Mouse (Mus musculus): ENCODE results near the gene Mapre1. TPM values are rescaled to one million over a fixed set of nuclear protein-coding genes. Genes with fewer than 3 reads are reported as not detected.
"Not testable (repeated sequence)": the region's sequence is repeated elsewhere in the genome, so short reads cannot be mapped to it uniquely, and the experiment has no call there.

The Mapre1 gene
- polyA plus RNA-seq (2016; fragmentation: Nextera tagmentation; extraction: Ambion mirVana): 369 and 427 TPM in 2 replicates

- WGBS: 11% methylated on average over 58 of the region's 58 CpGs
- H3K27ac ChIP-seq: peak within 1 kb of the TSS; percentile 95
Measured at GRCm38 (mm10) chr2:153740500-153741436, at the start of gene Mapre1. Mapre1 (plus strand) TSS chr2:153741274.

GRCm38 (mm10) chr2:153693413-153693812, 47.7 kb upstream of the Mapre1 start:
- ATAC-seq (ENCODE audit: low FRiP score); H3K9ac ChIP-seq; H3K4me3 ChIP-seq; H3K36me3 ChIP-seq; H3K27ac ChIP-seq; H3K27me3 ChIP-seq; H3K4me2 ChIP-seq (replicated peaks); H3K4me1 ChIP-seq; H3K9me3 ChIP-seq (replicated peaks): not testable (repeated sequence)
- WGBS: 89% methylated on average over 7 of the region's 7 CpGs

More at GRCm38 (mm10) chr2:153740500-153741436, at the start of gene Mapre1:
- no peaks in the 10 kb centered on the region for H3K27me3 ChIP-seq
- ATAC-seq (ENCODE audit: low FRiP score): peak; percentile 97
- peak within 1 kb of the TSS; percentile 85 for H3K9ac ChIP-seq
- peaks cover 32% of the 10 kb centered on the region for H3K4me1 ChIP-seq
- no peaks in the 10 kb centered on the region for H3K36me3 ChIP-seq
- peak within 1 kb of the TSS; percentile 80 for H3K4me2 ChIP-seq (replicated peaks)
- H3K4me3 ChIP-seq: peak within 1 kb of the TSS; percentile 63
- no peaks in the 10 kb centered on the region for H3K9me3 ChIP-seq (replicated peaks)

GRCm38 (mm10) chr2:153694462-153695085, 46.5 kb upstream of the Mapre1 start:
- ATAC-seq (ENCODE audit: low FRiP score): no peak
- H3K9me3 ChIP-seq (replicated peaks): no peaks in the 10 kb centered on the region
- no peaks in the 10 kb centered on the region for H3K36me3 ChIP-seq
- 63% methylated on average over 19 of the region's 19 CpGs for WGBS
- H3K27ac ChIP-seq: no peak overlapping the region
- no peaks in the 10 kb centered on the region for H3K4me1 ChIP-seq
- H3K4me3 ChIP-seq: no peak overlapping the region
- no peak overlapping the region for H3K9ac ChIP-seq
- no peak overlapping the region for H3K4me2 ChIP-seq (replicated peaks)
- H3K27me3 ChIP-seq: no peaks in the 10 kb centered on the region

- no peaks in the 10 kb centered on the region for H3K4me1 ChIP-seq
- no peaks in the 10 kb centered on the region for H3K27me3 ChIP-seq
- no peaks in the 10 kb centered on the region for H3K9me3 ChIP-seq (replicated peaks)
- no peaks in the 10 kb centered on the region for H3K36me3 ChIP-seq
- no peak within 1 kb of the TSS for H3K27ac ChIP-seq
- no peak for ATAC-seq (ENCODE audit: low FRiP score)
- H3K4me2 ChIP-seq (replicated peaks): no peak within 1 kb of the TSS
- H3K9ac ChIP-seq: no peak within 1 kb of the TSS
- H3K4me3 ChIP-seq: no peak within 1 kb of the TSS
Measured at GRCm38 (mm10) chr2:153696352-153696751, 44.7 kb upstream of the Mapre1 start, which contains the start of gene Dnmt3c. Dnmt3c (plus strand) TSS chr2:153696652.

GRCm38 (mm10) chr2:153703389-153703788, 37.7 kb upstream of the Mapre1 start:
- no peak overlapping the region for H3K27ac ChIP-seq
- H3K9me3 ChIP-seq (replicated peaks): no peaks in the 10 kb centered on the region
- no peak overlapping the region for H3K4me3 ChIP-seq
- ATAC-seq (ENCODE audit: low FRiP score): no peak
- no peaks in the 10 kb centered on the region for H3K27me3 ChIP-seq
- H3K4me1 ChIP-seq: no peaks in the 10 kb centered on the region; the same call in 1 of the 2 replicates
- WGBS: 45% methylated on average over 6 of the region's 6 CpGs
- H3K9ac ChIP-seq: no peak overlapping the region
- H3K36me3 ChIP-seq: no peaks in the 10 kb centered on the region
- H3K4me2 ChIP-seq (replicated peaks): no peak overlapping the region

GRCm38 (mm10) chr2:153710701-153711330, 30.3 kb upstream of the Mapre1 start:
- Histone ChIP-seq H3K36me3 (no peaks in the 10 kb centered on the region), H3K27me3 (no peaks in the 10 kb centered on the region), H3K27ac (no peak overlapping the region), H3K4me3 (no peak overlapping the region), H3K9ac (no peak overlapping the region), H3K4me2 (replicated peaks) (no peak overlapping the region), H3K4me1 (peaks cover 13% of the 10 kb centered on the region), H3K9me3 (replicated peaks) (no peaks in the 10 kb centered on the region)
- no peak for ATAC-seq (ENCODE audit: low FRiP score)
- WGBS: 52% methylated on average over 8 of the region's 8 CpGs

GRCm38 (mm10) chr2:153712646-153713091, 28.4 kb upstream of the Mapre1 start:
- peak overlapping the region; percentile 80 for H3K27ac ChIP-seq
- H3K4me2 ChIP-seq (replicated peaks): no peak overlapping the region
- H3K36me3 ChIP-seq: no peaks in the 10 kb centered on the region
- peaks cover 13% of the 10 kb centered on the region for H3K4me1 ChIP-seq
- no peaks in the 10 kb centered on the region for H3K9me3 ChIP-seq (replicated peaks)
- H3K9ac ChIP-seq: no peak overlapping the region
- 14% methylated on average over 3 of the region's 3 CpGs for WGBS
- ATAC-seq (ENCODE audit: low FRiP score): peak; percentile 83
- no peaks in the 10 kb centered on the region for H3K27me3 ChIP-seq
- no peak overlapping the region for H3K4me3 ChIP-seq

- 21% methylated on average over 4 of the region's 4 CpGs for WGBS
- Histone ChIP-seq H3K4me3 (no peak overlapping the region), H3K27me3 (no peaks in the 10 kb centered on the region), H3K36me3 (no peaks in the 10 kb centered on the region), H3K4me1 (peaks cover 13% of the 10 kb centered on the region), H3K27ac (peak overlapping the region; percentile 80), H3K4me2 (replicated peaks) (no peak overlapping the region), H3K9me3 (replicated peaks) (no peaks in the 10 kb centered on the region), H3K9ac (no peak overlapping the region)
- ATAC-seq (ENCODE audit: low FRiP score): peak; percentile 90
Measured at GRCm38 (mm10) chr2:153713227-153713626, 27.8 kb upstream of the Mapre1 start.

GRCm38 (mm10) chr2:153717861-153718260, 23.2 kb upstream of the Mapre1 start:
- 78% methylated on average over 3 of the region's 3 CpGs for WGBS
- H3K27me3 ChIP-seq; H3K4me2 ChIP-seq (replicated peaks); H3K4me3 ChIP-seq; H3K4me1 ChIP-seq; H3K9me3 ChIP-seq (replicated peaks); H3K27ac ChIP-seq; H3K9ac ChIP-seq; ATAC-seq (ENCODE audit: low FRiP score); H3K36me3 ChIP-seq: not testable (repeated sequence)

- Histone ChIP-seq H3K4me1 (no peaks in the 10 kb centered on the region), H3K9ac (no peak overlapping the region), H3K4me2 (replicated peaks) (no peak overlapping the region), H3K9me3 (replicated peaks) (peaks cover 5% of the 10 kb centered on the region), H3K36me3 (no peaks in the 10 kb centered on the region), H3K27ac (no peak overlapping the region), H3K4me3 (no peak overlapping the region), H3K27me3 (no peaks in the 10 kb centered on the region)
- no peak for ATAC-seq (ENCODE audit: low FRiP score)
- 69% methylated on average over 1 of the region's 1 CpGs for WGBS
Measured at GRCm38 (mm10) chr2:153723098-153723497, 18.0 kb upstream of the Mapre1 start.

- WGBS: 89% methylated on average over 2 of the region's 2 CpGs
- no peaks in the 10 kb centered on the region for H3K36me3 ChIP-seq
- H3K27me3 ChIP-seq: no peaks in the 10 kb centered on the region
- no peak overlapping the region for H3K4me2 ChIP-seq (replicated peaks)
- no peak for ATAC-seq (ENCODE audit: low FRiP score)
- no peak overlapping the region for H3K9ac ChIP-seq
- H3K27ac ChIP-seq: no peak overlapping the region
- peaks cover 5% of the 10 kb centered on the region for H3K9me3 ChIP-seq (replicated peaks)
- H3K4me1 ChIP-seq: no peaks in the 10 kb centered on the region
- no peak overlapping the region for H3K4me3 ChIP-seq
Measured at GRCm38 (mm10) chr2:153724424-153724823, 16.6 kb upstream of the Mapre1 start.

- Histone ChIP-seq H3K4me2 (replicated peaks) (no peak overlapping the region), H3K9ac (no peak overlapping the region)
- 81% methylated on average over 2 of the region's 2 CpGs for WGBS
Measured at GRCm38 (mm10) chr2:153724871-153725270, 16.2 kb upstream of the Mapre1 start.

More at GRCm38 (mm10) chr2:153724871-153725270, 16.2 kb upstream of the Mapre1 start:
- H3K27ac ChIP-seq: no peak overlapping the region
- no peaks in the 10 kb centered on the region for H3K27me3 ChIP-seq
- no peaks in the 10 kb centered on the region for H3K4me1 ChIP-seq
- peaks cover 5% of the 10 kb centered on the region for H3K9me3 ChIP-seq (replicated peaks)
- no peak for ATAC-seq (ENCODE audit: low FRiP score)
- no peaks in the 10 kb centered on the region for H3K36me3 ChIP-seq
- no peak overlapping the region for H3K4me3 ChIP-seq

Measured in hindbrain, embryonic 12.5 days (tissue).